Mouse (Mus musculus) erythroblast, embryonic 14.5 days (primary cell): ENCODE data around the gene Pon2.

Source experiments
- GATA1 ChIP-seq: IDR thresholded peaks from 2 replicates; pipeline ENCODE4 v1.6.1; 2012; ENCODE audit warnings: low read length, inconsistent platforms, mixed read lengths
- TAL1 ChIP-seq: IDR thresholded peaks from 3 replicates; pipeline ENCODE4 v1.6.1; 2012; ENCODE audit warnings: low read length, inconsistent platforms, mixed read lengths

DNA sequence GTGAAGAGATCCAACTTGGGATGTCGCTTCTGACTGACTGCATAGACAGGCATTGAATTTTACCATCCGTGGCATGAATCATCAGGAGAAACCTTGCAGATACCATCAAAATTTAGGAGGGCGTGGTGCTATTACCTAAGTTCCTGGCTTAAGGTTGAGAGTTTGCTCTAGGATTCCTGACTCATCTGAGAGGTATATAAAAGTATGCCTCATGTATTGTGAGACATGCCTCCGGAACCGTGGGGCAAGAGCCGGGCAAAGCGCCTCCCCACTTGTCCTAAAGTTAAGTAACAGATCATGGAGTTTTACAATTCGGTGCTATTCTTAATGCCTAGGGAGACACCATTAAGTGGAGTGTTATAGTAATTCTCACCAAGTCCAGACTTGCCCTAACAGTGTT, 2.4 kb upstream of the Pon2 start:
- TF ChIP-seq GATA1 (no peak), TAL1 (no peak)
